Mouse (Mus musculus) heart, adult 9 months (tissue): ENCODE data around the gene Slc25a29.

Source experiments
- DNase-seq, 2 experiments: peaks; one replicate each; pipeline ENCODE4 v3.0.0; 2022; ENCODE audit warnings: low spot score in 2 of 2

Slc25a29 gene

DNA sequence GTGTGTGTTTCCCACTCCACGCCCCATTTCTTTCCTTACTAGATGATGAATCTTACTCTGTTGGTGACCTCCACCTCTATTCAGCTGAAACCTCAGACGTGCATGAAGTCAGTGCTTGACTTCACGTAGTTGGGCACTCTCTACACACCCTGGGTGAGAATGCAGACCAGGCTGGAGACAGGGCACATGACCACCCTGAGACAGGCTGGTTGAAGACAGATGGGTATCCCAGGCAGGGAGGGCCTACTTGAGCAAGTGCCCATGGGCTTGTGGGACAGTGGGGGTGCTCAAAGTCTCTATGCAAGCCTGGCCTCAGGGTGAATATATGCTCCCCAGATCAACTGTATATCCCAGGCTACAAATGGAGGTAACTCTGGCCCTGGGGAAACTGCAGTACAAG is 1.3 kb downstream of the Slc25a29 start:
- DNase-seq: no peak

DNA sequence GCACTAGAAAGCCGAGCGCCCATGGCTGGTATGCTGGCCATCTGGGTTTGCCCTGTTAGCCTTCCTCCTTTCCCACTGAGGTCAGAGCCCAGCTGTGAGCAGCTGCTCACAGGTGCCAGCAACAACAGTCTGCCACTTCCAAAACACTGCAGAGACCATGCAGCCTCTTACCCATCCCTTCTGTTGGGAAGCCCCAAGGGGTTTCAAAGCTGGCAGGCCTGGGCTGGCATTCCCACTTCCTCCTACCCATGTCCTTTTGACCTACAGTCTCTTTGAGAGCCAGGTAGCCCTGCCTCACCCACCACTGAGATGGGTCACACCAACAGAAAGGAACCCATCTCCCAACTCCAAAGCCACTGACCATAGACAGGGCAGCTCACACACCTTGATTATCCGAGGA is 2.3 kb downstream of the Slc25a29 start:
- no peak for DNase-seq

DNA sequence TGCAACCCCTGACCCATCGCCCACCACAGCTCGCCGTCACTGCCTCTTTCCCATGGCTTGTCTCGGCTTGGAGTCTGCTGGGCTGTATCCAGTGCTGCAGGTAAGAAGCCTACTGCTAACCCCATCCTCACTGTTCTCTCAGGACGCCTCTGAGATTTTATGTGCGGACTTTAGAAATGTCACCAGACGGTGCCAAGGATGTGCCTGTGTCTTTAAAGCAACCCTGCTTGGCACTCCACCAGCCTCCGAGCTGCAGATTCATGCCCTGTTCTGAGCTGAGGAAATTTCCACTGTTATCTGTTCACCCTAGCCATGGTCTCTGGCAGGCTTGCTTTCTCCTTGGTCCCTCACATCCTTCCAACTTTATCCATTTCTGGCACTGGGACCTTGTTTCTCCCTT is 2.8 kb downstream of the Slc25a29 start:
- no peak for DNase-seq

DNA sequence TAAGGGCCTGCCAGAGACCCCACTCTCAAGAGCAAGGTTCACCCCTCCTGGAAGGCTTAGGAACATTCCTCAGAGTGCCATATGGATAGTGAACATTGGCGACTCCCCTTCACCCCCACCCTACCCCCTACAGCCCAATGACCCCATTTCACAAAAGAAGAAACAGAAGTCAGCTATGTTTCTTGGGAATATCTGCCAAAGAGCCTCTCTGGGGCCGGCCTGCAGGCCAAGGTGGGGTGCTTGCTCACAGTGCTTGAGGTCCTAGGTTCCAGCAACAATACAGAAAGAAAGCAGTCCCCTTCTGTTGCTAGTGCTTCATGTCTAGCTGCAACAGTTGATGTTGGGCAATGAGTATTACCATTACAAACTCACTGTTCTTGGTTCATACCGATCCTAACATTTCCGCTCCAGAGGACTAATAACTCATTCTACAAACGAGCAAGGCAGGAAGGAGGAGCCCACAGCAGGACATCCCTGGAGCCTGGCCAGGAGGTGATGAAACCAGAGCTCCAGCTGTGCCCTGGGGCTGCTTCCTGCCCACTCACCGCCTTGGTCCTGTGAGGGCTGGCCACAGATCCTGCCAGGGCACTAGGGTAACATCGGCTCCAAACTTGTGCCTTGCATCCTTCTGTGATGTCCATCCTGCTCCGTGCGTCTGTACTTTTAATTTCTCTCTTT is 3.6 kb downstream of the Slc25a29 start:
- DNase-seq: no peak

DNA sequence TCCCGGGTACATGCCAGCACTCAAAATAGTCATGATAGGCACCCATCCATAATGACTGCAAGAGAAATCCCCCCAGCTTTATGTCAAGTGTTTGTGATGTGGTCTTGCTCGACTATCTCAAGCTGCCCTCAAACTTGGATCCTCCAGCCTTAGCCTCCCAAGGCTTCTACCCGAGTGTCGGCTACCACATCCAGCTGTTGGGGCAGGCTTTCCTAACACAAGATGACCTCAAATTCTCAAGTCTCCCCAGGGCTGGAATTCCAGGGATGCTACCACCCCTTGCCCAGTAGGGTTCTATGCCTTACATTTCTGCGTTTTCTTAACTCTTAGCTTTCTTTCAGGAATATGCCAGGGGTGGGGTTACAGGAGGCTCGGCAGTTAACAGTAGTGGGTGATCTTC is 5.3 kb downstream of the Slc25a29 start:
- no peak for DNase-seq

DNA sequence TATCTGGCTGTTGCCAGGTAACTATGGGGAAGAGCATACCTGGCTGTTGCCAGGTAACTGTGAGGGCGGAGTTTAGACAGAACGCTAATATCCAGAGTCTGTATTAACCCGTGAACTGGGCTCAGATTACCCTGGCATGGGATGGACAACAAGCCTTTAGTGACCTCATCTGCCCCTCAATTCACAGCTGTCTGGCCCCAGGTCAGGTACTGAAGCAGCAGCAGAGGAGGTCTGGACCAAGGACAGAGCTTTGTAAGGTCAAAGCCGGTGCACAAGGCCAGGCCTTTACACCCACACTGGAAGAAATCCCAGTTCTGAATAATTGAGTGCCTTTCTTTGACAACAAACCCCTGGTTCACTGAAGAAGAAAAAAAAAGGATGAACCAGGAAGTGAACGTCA is 6.0 kb downstream of the Slc25a29 start:
- no peak for DNase-seq

DNA sequence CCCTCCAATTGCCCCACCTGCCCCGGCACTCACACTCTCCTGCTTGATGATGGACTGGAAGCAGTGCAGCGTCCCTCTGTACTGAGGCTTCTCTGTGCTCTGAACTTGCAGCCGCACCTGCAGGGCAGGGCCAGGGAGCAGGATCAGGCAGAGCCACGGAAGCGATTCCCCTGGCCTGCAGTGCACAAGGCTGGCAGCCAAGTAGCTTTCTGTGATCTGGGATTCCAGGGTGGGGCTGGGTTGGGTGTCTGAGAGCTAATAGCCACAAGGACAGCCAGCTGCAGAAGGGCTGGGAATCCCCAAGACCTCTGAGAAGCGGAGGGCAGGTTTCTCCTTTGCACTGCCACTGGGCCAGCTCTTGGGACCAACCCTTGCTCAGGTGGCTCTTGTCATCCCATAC is 8.0 kb downstream of the Slc25a29 start:
- DNase-seq: no peak

DNA sequence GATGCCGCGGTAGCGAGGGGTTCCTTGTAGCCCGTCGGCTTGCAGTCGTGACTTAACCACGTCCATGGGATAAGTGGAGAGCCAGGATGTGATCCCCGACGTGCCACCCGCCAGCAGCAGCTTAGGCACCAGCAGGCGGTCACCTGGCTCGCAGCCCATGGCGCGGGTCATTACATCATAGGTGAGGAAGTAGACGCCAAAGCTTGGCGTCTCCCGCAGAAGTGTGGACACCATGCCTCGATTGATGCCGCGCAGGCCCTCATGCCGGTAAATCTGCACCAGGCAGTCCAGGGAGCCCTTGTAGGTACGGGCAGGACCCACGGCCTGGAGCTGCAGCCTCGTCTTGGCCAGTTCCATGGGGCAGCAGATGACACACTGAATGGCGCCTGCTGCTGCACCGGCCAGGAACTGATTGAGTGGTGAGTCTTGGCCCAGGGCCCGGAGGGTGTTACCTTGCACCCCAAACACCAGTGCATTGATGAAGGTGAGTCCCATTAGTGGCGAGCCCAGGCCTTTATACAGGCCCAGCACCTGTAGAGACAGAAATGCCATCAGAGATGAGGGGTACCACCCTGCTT is 8.6 kb downstream of the Slc25a29 start:
- DNase-seq: no peak

DNA sequence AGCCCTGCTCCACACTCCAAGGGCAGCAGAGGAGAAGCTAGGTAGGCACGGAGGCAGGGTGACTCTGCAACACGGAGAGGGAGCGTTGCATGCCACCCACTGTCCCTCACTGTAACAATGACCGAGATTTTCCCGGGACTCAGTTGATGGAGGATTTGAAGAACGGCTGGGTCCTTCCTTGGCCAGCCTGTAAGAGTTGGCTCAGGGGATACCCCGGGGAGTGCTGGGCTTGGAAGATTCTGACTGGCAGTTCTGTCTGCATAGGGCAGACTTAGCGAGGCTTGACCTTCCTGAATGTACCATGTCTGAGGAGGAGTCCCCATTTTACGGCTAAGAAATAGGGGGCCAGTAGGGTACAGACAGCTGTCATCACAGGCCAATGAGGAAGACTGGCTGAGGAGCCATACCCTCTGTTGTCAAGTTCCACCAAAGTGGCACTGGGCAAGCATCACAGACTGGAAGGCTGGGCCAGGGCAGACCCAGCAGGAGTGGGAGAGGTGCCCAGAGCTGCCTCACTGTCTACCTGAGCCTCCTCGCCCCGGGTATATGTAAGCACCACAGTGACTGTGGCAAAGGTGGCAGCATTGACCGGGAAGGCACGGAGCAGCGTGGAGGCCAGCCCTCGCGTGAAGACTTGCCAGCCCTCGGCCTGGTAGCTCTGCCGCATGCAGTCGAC is 9.3 kb downstream of the Slc25a29 start:
- no peak for DNase-seq

DNA sequence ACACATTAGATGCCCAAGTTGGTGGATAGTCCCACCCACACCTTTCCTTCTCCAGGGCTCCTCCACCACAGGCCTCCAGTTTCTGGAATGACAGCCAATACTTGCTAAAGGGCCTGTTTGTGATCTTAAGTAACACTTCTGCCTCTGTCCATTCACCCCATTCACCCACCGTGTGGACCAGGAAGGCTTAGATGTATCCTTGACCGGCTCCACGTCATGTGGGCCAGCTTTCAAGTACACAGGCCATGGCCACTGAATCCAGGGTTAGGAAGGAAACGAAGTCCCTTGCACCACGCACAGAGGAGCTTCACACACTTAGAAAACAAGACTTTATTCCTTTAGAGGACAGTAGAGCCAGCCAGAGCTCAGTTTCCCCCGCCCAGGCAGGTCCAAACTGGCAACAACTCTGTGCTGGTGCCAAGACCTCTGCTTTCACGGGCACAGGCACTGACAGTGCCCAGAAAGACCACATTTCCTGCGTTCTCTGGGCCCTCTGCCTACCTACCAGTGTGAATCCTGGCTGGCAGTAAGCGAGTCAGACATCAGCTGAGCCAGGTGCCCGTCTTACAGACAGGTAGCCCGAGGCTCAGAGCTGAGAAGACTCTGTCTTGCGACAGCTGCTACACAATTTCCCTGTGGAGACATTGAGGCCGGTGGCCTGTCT is 10.0 kb downstream of the Slc25a29 start:
- DNase-seq: no peak

DNA sequence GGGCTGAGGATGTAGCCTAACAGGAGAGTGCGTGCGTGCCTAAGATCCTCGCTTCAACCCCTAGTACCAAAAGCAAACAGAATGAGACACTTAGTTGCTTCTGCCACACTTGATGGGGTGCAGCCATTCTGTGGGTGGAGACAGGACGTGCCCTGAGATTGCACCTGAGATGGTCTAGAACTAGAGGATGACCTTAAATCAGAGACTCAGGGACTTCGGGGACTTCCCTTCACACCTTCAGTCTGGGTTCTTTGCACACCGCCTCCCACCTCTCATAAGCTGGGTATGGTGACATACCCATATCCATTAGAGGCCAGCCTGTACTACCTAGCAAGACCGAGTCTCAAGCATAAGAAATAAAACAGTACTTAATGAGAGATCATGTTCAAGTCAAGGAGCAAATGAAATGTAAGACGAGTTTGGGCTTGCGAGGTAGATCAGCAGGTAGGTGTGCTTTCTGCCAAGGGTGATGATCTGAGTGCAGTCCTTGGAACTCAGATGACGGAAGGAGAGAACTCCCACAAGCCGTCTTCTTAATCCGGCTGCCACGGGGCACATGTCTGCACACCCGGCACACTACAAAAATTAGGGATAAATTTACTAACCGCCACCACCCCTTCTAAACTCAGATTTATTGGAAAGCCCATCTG is 11.3 kb downstream of the Slc25a29 start:
- DNase-seq: no peak

DNA sequence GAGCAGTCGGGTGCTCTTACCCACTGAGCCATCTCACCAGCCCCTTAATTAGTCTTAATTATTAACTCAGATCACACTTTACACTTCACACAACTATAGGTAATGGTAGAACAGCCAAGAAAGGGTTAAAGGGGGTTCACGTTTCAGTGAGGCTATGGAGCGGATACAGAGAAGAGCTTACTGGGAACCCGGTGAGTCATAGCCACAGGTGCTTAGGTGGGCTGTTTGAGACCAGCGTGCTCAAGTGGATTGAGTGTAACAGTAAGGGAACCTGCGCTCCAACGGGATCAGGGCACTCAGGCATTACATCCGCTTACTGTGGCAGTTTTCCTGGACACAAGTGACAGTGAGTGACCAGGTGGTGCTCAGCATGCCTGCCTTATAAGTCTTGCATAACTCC is 12.6 kb downstream of the Slc25a29 start:
- no peak for DNase-seq

DNA sequence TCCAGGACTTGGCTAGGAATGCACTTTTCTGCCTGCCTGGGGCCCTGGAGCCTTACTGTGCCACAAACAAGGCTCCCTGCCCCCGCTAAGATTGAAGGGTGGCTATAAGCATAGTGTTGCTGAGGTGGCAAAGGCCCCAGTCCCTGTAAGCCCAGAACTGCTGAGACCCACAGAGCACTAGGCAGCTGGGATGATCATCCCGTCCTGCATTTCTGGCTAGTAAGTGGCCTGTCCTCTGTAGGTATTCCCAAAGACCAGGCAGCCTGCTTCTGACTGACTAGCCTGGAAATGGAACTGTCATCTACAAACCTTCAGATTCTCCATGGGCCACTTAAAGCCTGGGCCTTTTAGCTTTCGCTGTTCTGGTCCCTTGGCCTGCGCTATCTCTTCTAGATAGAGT is 15.2 kb downstream of the Slc25a29 start:
- DNase-seq: no peak

DNA sequence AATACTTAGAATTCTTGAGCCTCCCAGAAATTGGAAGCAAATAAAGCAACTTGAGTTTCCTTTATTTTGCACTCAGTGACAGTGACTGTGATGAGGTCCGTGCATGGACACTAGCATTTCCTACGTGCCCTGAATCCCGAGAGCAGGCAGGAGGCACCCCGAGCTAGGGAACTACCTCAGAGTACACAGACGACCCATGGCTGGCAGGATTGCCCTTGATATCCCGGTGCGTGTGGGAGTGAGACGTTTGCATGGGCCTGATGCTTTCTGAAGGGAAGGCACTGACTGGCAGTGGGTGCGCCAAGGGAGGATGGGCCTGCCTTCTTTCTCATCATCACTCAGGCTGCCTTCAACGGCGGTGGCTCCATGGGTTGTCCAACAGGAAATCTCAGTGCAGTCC is 19.1 kb downstream of the Slc25a29 start:
- DNase-seq: no peak

DNA sequence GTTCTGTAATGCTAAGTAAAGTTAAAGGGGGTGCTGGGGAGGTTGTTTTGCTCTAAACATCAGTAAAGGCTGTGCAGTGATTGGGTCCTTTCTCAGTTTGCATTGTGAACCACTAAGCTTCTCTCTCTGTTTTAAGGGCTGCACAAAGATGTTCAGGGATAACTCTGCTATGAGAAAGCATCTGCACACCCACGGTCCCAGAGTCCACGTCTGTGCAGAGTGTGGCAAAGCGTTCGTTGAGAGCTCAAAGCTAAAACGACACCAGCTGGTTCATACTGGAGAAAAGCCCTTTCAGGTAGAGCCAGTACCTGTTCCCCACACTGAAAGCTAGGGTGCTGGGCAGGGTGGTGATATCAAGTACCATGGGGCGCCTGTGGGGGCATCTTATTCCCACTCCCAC is 21.2 kb downstream of the Slc25a29 start:
- DNase-seq: no peak

DNA sequence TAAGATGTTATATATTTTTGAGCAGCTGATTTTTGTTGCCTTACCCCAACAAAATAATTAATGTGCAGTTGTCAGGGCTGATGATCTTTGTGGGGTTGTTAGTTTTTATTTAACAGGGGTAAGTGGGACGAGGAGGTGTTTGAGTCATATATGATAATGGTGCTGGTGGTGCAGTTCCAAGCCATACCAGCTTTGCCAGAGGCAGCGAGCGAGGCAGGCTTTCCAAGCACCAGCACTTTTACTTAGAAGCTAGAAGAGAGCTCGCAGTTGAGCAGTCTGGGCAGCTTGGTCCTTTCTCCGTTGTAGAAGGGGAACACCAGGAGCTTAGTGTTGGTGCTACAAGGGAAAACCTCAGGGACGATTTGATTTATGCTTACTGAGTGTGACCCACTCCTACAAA is 23.2 kb downstream of the Slc25a29 start:
- DNase-seq: no peak

DNA sequence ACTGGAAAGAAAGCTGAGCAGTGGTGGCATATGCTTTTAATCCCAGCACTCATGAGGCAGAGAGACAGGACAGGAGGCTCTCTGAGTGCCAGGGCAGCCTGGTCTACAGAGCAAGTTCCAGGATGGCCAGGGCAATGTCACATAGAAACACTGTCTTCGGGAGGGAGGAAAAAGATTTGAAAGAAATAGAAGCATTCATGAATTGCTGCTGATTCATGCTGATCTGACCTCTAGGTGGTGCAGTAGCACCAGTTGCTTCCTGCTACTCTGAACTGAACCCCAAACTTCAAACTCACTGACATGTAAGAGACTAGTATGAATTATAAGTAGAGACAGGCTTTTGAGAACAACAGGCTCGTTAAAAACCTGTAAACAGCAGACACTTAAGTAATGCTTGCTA is 24.6 kb downstream of the Slc25a29 start:
- DNase-seq: no peak

DNA sequence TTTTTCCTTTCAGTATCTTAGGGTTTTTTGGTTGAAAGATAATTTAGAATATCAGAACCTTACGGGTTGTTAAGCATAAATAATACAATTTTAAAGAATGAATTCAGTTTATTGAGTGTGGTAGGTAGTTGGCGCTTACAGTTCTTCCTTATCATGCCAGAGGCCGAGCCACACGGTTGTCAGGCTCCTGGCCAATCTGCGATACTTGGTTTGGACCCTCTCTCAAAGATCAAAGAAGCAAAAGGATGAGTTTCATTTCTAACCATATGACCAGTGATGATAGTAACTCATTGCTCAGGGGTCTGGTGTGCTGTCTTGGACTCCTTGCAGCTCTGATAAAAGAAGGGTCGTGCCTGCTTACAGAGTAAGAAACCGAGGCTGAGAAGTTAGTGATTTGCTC is 25.4 kb downstream of the Slc25a29 start:
- no peak for DNase-seq

DNA sequence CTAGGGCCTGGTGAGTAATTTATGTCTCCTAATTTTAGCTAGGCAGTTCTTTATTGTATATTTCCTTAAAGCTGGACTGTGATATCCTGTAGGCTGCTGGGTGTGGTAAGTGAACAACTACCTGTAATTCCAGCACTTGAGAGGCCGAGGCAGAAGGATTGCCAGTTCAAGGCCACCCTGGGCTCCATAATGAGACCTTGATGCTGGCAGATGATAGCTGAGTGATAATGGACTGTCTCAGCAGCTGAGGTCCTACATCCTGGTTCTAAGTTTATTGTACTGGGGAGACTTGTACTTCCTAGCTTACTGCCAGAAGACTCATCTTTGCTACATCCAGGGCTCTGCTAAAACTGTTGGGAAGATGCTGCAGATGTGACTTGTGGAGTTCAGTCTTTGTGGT is 25.9 kb downstream of the Slc25a29 start:
- DNase-seq: no peak

DNA sequence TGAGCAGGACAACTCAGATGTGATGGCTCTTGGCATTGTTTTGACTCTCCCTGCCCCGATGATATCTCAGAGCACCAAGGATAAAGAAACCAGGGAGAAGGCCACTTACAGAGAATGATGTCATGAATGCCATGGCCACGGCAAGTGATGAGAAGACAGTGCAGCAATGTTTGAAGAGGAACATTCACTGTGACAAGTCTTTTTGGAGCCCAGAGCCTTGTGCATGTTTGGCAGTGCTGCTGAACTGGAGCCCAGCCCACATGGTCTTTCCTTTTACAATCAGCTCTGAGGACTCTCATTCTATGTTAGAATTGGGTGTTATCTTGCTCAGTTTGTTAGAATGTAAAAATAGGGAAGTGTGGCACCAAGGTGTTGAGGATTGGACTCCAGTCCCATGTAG is 27.2 kb downstream of the Slc25a29 start:
- no peak for DNase-seq

DNA sequence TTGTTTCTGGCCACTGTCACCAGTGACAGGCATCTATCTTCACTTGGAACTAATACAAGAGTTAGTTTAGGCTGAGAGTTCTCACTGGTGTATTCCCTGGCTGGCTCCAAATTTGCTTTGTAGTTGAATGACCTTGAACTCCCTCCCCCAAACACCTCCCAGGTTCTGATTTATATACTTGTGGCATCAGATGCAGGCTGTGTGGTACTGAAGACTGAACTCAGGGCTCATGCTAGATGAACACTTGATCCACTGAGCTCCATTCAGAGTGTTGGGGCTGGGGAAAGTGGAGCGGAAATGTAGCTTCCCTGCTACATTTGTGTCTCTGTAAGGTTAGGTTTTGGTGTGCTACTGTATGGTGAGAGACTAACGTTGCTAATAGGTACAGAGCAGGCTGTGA is 31.3 kb downstream of the Slc25a29 start:
- no peak for DNase-seq

DNA sequence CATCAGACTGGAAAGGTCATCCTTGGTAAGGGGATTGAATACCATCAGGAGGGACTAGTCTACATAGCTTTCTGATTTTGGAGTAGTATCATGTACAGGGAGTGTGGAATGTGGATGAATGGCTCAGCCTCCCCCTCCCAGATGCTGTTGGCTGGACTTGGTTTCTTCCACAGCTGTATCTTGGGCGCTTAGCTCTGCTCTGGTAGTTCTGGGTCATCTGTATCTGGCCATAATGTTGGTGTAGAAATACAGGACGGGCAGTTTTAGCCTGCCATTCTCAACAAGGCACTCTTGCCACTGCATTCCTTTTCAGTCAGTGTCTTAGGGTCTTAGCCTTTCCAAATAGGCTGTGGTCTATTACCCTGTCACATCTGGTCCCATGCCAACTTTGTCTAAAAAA is 34.1 kb downstream of the Slc25a29 start:
- no peak for DNase-seq
